Mouse (Mus musculus) spleen, adult 18-20 months (tissue): ENCODE results near the gene Xylt1.

Experiments used
- DNase-seq, 2 experiments: peaks; one replicate each; pipeline ENCODE4 v3.0.0; 2022; ENCODE audit warnings: mixed read lengths in 2 of 2

Xylt1 gene

GRCm38 (mm10) chr7:117380418-117381187 is at the start of gene Xylt1:
Gene Xylt1, plus strand, starts transcription at chr7:117380979.
- DNase-seq: peak; percentile 75 to 84

- no peak for DNase-seq
These were observed 46.8 kb upstream of the Xylt1 start for GRCm38 (mm10) chr7:117333936-117334335.

DNA sequence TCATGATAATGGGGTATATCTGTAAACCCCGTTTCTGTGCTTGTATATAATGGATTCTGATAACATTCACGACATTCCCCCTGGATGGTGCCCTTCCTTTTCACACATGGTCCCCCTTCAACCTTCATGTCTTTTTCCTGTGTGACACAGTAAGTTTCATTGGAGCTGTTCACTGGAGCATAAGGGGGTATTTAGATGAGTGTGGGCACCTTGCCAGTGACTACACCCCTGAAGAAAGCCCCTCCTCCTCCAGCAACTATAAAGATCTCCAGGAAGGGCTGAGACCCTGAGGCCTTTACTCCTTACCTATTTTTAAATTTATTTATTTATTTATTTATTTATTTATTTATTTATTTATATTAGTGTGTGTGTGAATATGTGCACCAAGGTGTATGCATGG is 24.5 kb upstream of the Xylt1 start:
- DNase-seq: no peak

DNA sequence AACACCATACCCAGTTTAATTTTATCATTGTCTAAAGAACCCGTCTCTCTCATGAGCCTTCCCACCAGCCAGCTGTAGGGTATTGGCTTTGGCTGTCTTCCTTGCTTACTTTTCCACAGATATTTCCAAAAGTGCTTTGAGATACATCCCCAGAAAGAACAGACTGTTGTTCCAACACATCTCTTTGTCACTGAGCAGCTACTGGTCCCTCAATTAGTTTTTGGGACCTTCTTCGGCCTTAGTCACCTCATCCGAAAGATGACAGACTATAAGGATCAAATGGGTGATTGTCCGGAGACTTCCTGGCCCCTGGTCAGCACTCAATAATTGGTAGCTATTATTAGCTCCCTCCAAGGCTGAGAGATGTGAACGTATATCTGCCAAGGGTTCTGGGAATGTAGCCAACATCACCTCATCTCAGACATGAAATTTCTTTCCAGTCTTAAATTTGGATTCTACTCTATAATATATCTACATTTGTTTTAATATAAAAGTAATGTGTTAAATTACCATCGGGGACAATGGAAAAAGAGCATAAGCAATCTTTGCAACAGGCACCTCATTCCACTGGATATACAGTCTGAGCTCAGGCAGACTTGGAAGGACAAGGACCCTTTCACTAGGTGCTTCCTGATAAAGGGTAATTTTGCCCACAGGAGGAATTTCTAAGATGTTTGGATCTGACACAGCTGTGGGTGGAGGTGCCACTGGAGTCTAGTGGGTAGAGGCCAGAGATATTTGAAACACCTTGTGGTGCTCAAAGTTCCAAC is 23.2 kb upstream of the Xylt1 start:
- no peak for DNase-seq

DNA sequence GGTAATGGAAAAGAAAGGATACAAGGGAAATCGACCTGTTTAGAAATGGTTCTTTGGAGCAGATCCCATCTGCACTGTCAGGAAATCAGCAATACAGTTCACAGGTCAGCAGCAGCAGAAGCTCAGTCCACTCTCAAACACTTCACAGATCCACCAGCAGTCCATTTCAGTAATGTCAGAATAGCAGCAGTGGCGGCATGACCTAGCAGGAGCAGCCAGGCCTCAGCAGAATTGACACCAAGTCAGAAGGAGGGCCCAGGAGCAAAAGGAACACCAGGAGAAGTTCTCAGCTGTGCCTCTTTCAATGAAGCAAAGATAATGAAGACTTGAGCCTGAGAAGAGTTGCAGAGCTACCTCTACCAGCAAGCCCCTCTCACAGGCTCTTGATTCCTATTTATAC is 19.5 kb upstream of the Xylt1 start:
- no peak for DNase-seq

GRCm38 (mm10) chr7:117362493-117362892 is 18.3 kb upstream of the Xylt1 start:
- peak in 1 of 2 experiments; percentile 35 for DNase-seq

DNA sequence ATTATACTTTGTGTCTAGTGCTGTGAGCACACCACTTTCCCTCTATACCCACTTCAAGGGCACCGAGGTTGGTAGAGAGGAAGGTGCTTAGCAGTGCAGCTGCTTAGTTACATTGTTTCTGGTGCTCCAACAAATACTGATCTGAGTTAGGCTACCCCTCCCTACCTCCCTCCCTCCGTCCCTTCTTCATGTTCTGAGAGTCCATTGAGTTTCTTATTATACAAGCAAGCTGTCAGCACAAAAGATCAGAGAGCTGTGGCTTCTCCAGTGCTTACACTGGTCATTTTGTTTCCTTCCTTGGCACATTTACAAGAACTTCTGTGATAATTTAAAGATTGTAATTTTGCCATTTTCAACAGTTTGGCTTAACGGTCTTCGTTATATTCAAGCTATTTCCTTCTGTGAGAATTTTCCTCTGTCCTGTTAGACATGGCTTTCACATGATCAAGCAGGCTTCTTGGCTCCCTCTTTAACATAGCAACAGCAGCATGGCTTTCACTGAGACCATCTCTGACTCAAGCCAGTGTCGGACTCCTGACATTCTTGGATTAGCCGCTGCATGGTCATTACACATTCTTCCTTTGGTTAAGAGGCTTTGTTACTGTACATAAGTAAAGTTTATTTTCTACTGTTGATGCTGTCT is 12.0 kb upstream of the Xylt1 start:
- DNase-seq: no peak

DNA sequence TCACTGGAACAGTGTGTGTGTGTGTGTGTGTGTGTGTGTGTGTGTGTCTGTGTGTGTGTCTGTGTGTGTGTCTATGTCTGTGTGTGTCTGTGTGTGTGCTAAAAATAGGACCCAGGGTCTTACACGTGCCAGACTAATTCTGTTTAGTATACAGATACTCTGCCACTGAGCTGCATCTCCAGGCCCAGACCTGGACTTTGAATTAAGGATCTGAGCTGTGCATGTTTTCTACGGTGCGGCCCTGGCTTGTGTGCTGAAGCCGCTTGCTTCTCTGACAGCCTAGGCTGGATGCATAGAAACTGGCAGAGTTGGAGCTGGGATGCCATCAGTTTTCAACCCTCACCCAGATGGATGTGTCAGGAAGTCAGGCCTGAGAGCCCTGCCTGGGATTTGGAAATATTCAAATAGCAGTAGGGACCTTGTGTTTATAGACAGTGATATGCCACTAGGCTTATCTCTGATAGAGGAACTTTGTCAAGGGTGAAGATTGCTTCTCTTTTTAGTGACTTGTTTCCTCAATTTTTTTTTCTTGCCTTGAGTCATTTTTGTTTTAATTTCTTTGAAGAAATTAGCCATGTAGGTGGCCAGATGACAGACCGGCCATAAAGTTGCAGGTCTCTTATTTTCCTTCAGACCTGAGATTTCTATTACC is 11.4 kb upstream of the Xylt1 start:
- DNase-seq: no peak

- DNase-seq: peak; percentile 49 to 75
These were observed 4.9 kb upstream of the Xylt1 start for GRCm38 (mm10) chr7:117375886-117376309.

DNA sequence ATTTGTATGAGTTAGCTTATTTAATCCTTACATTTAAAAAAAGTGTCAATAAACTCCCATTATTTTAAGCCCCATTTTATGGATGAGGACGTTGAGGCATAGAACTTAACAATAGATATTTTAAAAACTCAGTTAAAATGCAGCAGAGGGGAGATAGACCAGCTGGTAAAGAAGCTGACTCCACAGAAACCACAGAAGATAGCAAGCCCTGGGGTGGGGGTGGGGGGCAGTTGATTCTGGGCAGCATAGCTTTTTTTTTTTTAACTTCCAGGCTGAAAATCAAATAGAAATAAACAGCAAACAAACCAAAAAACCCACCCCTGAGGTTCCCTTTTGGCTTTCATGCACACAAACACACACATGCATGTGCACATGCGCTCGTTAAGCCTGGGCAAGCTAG is 3.6 kb upstream of the Xylt1 start:
- DNase-seq: no peak

GRCm38 (mm10) chr7:117380036-117380417 is 752 bp upstream of the Xylt1 start:
- no peak for DNase-seq

GRCm38 (mm10) chr7:117381188-117381981 is 606 bp downstream of the Xylt1 start:
- DNase-seq: peak in 1 of 2 experiments; percentile 18

GRCm38 (mm10) chr7:117382006-117382405 is 1.2 kb downstream of the Xylt1 start:
- no peak for DNase-seq

DNA sequence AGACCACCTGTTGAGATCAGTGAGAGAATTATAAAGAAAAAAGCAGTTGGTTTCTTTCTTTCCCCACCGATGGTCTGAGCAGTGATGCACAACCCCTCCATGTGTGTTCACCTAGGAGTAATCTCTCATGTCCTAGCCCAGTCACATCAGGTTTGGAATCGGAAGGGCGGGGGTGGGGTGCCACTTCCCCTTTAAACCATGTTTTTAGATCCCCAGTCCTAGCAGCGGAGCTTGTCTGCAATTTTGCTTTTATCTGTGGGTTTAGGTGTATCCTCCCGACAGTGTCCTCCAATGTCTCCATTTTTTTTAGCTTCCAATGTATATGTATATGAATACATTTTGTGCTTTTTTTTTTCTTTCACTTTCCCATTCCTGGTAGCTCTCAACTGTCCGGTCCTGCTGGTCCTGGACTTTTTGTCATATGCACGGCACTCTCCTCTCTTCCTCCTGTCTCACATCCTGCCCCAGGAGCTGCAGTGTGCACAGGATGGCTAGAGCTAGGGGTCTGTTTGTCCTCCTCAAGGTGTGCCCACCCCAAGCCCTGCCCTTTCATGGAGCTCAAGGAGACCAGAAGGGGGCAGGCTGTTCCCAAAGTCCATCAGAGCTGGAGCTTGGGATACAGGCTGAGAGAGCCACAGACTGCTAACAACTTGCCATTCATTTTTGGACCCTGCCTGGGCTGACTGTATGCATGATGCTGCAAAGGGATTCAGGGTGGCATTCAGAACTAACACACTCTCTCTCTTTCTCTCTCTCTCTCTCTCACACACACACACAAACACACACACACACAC is 2.6 kb downstream of the Xylt1 start:
- DNase-seq: peak in 1 of 2 experiments; percentile 30

DNA sequence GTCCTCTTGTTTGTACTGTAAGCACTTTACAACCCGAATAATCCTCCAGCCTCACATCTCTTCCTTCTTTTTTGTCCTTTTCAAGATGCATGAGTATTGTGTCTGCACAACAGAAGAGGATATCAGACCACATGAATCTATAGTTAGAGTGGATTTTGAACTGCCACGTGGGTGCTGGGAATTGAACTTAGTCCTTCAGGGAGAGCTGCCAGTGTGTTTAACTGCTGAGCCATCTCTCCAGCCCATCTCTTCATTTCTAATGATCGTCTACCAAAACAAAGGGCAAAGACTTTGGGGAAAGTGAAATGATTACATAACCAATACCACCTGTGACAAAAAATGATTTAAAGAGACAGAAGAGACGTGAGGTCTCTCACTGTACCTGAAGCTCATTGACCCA is 5.6 kb downstream of the Xylt1 start:
- no peak for DNase-seq

DNA sequence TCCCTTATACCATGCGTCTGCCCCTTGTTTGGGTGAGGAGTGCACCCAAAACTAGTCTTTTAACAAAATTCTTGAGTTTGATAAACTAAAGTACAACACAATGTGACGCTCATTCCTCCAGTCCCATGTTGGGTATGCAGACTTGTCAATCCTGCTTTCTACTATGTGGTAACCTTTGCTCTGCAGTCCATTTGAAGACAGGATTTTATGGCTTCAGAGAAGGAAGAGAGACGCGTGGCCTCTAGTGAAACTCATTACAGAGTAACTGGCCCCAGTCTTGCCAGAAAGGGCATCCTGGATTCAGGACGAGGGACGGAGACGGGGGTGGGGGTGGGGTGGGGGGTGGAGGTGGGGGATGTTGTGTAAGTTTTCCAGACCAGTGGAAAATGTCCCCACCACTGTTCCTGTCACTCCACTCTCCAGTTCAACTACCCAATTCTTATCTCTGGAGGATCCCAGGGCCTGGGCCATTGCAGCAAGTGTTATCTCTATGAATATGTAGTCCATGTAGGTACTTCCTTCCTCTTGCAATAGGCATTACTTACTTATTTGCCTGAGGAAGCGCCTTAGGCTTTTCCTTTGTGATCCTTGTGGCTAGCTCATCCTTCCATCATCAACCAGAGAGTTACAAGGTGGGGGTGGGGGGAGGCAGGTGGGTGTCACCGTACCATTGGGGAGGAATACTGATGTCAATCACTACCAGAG is 7.7 kb downstream of the Xylt1 start:
- DNase-seq: no peak

- DNase-seq: no peak
These were observed 8.3 kb downstream of the Xylt1 start for GRCm38 (mm10) chr7:117389048-117389447.

DNA sequence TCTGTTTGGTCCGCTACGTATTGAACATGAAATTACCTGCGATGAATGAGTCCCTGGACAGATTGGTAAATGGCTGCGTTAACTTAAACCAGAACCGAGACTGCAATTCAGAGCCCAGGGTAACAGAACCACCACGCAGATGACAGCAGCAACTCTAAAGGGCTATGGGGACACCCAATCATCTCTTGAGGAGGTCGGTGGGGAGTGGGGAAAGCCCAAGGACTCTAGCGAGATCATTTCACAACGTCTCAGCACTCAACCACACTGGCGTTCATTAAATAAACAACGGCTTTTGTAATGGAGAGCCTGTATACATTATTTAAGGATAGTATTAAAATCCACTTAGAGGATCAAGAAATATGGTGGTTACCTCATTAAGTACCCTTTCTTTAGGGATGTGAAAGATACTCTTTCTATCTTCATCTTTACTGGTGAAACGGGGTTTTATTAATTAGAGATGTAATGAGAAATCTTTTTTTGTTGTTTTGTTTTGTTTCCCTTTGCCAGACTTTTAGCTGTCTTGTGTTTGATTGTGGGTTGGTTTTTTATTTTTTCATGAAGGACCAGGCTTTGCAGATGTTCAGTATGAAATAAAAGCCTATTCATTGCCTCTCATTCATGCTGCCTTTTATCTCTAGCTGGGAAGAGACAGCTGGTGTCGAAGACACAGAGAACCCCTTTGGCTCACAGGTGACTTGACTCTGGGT is 12.2 kb downstream of the Xylt1 start:
- no peak for DNase-seq

DNA sequence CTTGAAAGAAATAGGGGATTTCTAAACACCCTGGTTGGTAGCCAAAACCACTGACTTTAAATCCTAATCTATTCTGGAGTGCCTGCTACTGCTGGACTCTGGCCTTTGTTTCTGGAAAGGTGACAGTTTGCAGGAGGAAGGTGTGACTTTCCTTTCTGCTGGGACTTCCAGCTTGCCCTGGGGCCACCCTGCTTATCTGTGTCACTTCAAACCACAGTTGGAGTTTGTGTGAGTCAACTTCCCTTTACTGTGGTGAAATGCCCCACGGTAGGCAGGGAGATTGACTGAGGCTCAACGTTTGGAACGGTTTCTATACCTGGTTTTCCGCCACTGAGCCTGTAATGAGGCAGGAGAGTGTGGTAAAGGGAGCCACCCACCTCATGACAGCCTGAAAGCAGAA is 13.2 kb downstream of the Xylt1 start:
- DNase-seq: no peak

- no peak for DNase-seq
These were observed 13.6 kb downstream of the Xylt1 start for GRCm38 (mm10) chr7:117394380-117394779.
